Mouse (Mus musculus) spleen, postnatal 14 days (tissue): ENCODE results near the gene Il6st.

ENCODE experiments used
- DNase-seq, 2 experiments: peaks; one replicate each; pipeline ENCODE4 v3.0.0; 2021 to 2022; ENCODE audit warnings: low spot score in 2 of 2

Il6st gene

DNA sequence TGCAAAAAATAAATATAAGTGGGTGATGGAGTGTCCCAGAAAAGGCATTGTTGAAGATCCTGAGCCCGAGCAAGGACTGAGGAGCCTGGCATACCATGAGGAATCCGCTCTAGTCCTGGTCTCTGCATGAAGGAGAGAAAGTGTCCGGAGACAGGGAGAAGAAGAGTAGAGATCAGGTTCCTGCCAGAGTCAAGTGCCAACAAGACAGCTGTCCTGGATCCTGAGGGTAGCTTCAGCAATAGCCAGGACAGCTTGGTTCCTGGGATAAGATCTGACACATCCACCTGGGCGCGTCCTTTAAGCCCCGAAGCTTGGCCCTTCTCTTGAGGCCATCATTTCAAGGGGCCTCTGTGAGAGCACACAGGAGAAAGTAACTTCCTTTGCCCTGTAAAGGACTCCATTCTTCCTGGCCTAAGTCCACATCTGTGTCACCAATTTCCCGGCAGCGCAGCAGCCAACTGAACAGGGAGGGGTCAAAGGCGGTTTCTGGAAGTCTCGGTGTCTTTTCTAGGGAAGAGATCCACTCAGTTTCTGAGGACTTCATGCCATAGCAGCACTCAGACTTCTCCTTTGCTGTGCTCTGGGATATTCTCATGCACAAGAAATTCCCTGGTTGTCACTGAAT is 59.6 kb downstream of the Il6st start:
- DNase-seq, result no peak

DNA sequence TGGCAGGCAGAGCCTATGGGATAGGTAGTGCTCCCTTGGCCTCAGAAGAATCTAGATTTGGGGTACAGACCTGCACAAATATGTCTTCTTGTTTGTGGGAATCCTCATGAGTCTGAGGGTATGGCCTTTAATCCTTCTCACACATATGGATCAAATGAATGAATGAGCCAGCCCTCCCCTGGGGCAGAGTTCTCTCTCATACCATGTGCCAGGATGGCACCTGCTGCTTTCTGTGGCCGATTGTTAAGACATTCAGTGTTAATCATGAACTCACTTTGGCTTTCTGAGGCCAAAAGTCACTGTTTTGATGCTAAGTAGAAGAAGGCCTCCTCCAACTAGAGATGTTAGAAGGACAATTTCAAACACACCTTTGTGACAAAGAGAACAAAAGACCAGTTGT is 63.3 kb downstream of the Il6st start:
- no peak for DNase-seq

DNA sequence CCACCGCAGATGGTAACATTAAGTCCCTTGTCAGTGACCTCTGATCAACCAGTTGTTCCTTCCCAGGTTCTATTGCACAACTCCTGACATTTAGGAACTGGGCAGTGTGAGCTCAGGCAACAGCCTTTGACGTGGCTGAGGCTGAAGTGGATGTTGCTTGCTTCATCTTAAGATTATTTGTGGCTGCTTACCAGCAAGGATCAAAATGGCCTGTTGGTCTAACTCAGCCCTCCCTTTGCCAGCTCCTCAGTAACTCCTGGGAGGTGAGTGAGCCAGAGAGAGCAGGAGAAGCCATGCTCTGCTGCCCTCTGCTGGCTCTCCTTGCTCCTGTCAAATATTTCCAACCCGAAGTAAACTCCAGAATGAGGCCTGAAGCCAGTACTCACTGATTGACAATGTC is 66.0 kb downstream of the Il6st start:
- DNase-seq, result peak; percentile 19 to 56

DNA sequence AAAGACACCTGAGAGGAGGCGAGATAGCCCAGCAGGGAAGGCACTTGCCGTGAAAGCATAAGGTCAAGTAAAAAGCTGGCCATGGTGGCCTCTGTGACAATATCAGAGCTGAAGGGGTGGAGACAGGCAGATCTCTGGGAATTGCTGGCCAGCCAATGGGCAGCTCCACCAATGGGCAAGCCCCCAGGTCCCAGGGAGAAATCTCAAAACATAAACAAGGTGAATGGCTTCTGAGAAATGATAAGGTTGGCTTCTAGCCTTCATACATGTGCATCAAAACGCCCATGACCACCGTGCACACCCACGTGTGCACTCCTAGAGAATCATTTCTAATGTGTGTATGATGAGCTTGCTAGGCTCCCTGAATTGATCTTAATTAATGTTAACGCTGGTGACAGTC is 68.4 kb downstream of the Il6st start:
- no peak for DNase-seq

DNA sequence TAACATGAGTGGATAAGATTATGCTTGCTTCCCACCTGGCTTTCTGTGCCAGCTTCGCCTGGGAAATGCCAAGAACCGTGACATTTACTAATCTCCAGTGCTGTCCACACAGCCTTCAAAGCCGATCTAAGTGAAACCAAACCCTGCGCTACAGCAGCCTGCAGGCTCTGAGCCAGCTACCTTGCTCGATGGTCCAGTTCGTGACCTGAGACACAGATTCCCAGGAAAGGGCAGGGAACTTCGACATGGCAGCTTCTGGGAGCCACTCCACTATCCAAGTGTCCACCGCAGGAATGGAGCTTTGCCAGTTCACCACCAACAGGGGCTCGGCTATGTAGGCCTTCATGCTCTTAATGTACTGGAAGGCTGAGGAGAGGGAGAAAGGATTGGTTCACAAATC is 69.7 kb downstream of the Il6st start:
- DNase-seq, result no peak

DNA sequence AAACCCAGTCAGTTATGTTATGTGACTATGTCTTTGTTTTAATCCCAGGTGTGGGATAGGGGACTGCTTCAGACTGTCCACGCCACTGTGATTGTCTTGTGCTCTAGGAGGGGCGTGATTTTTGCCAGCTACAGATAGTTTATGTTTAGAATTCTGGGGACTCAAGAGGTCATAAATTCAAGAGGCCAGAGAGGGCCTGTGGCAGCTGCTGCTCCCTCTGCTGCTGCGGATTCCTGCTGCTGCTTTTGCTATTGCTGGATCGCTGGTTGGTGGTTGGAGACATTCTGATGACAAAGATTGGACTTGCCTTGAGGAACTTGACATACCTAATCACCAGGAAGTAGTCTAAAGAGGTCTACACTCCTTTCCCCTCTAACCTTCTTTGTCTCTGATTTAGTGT is 72.7 kb downstream of the Il6st start:
- no peak for DNase-seq

DNA sequence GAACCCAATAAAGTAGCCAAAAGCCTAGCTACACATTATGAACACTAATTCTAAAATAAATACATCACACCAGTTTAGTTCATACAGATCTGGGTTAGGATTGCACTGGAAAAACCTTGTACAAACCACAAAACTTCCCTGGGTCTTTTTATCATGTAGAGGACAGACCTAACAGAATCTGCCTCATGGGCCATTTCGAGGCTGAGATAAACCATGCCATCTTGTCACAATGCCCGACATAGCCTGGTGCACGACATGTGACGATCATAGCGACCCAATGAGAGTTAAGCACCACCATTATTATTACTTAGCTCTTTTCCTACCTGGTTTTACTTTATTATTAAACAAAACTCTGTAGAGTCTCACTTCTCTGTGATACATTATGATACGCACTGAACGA is 73.2 kb downstream of the Il6st start:
- no peak for DNase-seq

DNA sequence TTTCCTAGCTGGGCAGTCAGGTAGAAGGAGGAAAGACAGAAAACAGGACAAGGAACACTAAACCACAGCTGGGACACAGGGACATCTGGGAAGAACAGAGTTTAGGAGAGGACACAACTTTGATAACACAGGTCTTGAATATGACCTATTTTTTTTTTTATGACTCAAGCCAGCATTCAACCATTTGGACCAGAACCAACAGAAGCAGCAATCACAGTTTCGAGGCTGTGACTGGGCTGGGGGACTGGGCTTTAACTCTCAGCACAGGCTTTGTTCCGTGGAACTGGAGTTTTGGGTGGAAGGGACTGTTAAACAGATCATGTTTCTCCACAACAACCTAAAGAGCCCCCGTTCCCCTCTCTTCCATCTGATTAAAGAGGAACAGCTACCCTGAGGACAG is 76.7 kb downstream of the Il6st start:
- no peak for DNase-seq

DNA sequence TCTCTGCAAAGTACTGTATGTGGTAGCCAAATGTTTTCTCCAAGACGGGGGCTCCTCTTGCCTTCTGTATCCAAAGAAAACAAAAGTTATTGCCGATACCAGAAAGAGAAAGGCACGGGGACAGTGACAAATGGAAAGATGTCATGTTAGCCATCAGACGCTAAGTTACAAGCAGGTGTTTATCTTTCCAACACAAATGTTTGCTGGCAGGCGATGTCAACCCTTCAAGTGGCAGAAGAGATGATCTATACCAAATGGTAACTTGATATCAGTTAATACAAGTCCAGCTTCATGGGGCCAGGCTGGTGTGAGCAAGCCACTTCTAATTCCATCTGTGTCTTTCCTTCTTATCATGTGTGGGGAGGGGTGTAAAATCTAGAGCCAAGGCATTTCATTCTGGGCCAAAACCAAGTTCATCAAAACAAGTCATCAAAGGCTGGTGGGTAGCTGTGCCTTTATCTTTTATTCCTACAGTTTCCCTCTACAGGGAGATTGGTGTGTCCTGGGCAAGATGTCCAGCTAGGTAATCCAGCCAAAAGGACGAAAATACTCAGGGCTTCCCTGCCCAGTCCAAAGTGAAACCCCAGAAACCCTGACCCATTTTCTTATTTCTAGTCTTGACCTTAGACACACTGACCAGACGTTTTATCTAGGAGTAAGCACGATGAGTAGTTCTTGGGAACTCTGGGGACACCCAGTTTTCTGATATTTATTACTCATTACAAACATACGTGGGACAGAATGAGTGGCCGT is 77.5 kb downstream of the Il6st start:
- no peak for DNase-seq

DNA sequence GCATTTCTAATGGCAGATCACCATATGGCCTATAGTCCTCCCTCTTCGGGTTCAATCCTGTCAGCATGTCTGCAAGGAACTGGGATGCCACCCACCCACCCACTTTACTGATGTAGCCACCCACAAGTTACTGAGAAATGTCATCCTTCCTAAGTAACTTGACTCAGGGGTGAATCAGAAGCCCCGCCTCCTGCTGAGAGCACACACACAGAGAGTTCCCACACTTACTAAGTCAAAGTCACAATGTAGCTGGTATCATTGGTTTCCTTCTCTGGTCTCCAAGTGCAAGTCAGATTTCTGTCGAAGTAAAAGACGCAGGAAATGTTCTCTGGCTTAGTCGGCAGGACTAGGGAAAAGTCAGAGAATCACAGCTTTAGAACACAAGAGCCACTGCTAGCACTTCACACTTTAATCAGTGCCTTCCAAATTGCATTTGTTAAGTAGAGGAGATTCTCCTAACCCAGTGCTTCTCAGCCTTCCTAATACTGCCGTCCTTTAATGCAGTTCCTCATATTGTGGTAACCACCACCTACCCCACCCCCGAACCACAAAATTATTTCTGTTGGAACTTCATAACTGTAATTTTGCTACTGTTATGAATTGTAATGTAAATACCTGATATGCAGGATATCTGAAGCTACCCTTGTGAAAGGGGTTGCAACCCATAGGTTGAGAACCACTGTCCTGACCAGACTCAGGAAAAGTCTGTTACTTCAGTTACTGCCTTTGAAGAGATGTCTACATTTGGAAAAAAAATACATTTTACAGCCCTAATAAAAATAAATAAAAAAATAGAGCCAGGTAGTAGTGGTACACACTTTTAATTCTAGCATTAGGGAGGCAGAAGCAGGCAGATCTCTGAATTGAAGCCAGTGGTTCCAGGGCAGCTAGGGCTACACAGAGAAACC is 88.0 kb downstream of the Il6st start:
- DNase-seq, result no peak

DNA sequence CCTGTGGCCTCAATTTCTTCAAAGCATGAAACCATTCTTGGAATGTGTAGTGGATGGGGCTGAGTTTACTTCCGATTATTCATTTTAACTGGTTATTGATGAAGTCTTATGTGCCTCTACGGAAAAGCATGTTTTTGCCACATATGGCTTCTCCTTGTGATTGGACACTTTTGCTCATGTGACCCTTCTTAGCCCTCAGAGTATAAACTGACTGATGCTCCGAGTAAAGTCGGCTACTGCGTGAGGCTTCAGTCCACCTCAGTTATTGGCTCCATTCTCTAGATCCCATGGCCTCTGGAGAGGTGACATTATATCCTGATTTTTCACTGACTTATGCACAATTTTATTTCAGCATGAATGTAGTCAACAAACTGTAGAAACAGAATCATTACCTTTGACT is 89.4 kb downstream of the Il6st start:
- DNase-seq, result no peak

DNA sequence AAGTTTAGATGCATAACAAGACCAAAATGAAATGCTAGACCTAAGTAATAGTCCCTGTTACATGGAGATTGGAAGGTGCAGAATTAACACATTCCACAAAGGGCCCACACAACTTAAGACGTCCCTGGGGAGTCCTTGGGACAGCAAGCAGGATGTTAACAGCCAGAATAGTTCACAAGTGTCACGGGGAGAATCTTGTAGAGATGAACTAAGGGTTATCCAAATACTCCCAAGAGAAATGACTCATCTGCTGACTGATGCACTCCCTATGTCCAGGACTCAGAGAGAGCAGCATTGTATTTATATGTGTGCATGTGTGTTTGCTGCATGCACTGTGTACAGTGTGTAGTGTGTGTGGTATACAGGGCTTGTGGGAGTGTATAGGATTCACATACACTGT is 92.6 kb downstream of the Il6st start:
- no peak for DNase-seq
